Mouse (Mus musculus) heart, adult 2 months (tissue): Measurements from ENCODE around the gene Mrpl45. TPM values are rescaled to one million over a fixed set of nuclear protein-coding genes. Genes with fewer than 3 reads are reported as not detected.

Experiments used
- DNase-seq, 2 experiments: peaks; one replicate each; pipeline ENCODE4 v3.0.0; 2021
- H3K27ac ChIP-seq: fragments of 200-600 bp; 2 replicates; pipeline ENCODE4 v1.8.1; 2022
- H3K27me3 ChIP-seq: fragments of 200-500 bp; 2 replicates; pipeline ENCODE4 v1.6.1; 2012; ENCODE audit warnings: mild to moderate bottlenecking, low read length, inconsistent platforms, mixed read lengths; ENCODE audit not compliant: control insufficient read depth, insufficient read depth
- H3K36me3 ChIP-seq: fragments of 200-500 bp; 2 replicates; pipeline ENCODE4 v1.6.1; 2012; ENCODE audit warnings: low read length, inconsistent platforms; ENCODE audit not compliant: control insufficient read depth, insufficient read depth
- H3K4me1 ChIP-seq: fragments of 200-500 bp; 2 replicates; pipeline ENCODE4 v1.6.1; 2011; ENCODE audit warnings: low read length; ENCODE audit not compliant: control insufficient read depth, insufficient read depth
- H3K4me3 ChIP-seq: fragments of 200-600 bp; 2 replicates; pipeline ENCODE4 v1.8.1; 2022
- H3K79me2 ChIP-seq: fragments of 200-500 bp; replicated peaks from 2 replicates; pipeline ENCODE4 v1.6.1; 2012; ENCODE audit warnings: mild to moderate bottlenecking, inconsistent platforms, low read length, moderate library complexity, mixed read lengths; ENCODE audit not compliant: control insufficient read depth, insufficient read depth
- H3K9ac ChIP-seq: fragments of 200-500 bp; 2 replicates; pipeline ENCODE4 v1.6.1; 2012; ENCODE audit warnings: low read depth, mild to moderate bottlenecking, control low read depth, inconsistent platforms, low read length, mixed read lengths
- CTCF ChIP-seq: fragments of 200-600 bp; IDR thresholded peaks from 2 replicates; pipeline ENCODE4 v1.8.1; 2022; ENCODE audit warnings: antibody characterized with exemption, mild to moderate bottlenecking, moderate library complexity
- EP300 ChIP-seq: fragments of 200-500 bp; IDR thresholded peaks from 2 replicates; pipeline ENCODE4 v1.6.1; 2011; ENCODE audit warnings: low read depth, low read length, control low read depth; ENCODE audit not compliant: insufficient read depth
- POLR2A ChIP-seq: fragments of 200-500 bp; IDR thresholded peaks from 2 replicates; pipeline ENCODE4 v1.6.1; 2011; ENCODE audit warnings: mild to moderate bottlenecking, low read depth, low read length, control low read depth; ENCODE audit not compliant: insufficient read depth
- WGBS: fragments of 180-500 bp; shearing (Covaris S2); methylation state at CpG from one replicate; pipeline ENCODE4 v1.1.7; 2018; 5-methylcytosine and 5-hydroxymethylcytosine counted together
- intact Hi-C: fragments of 180-260 bp; cut with DNase I; formaldehyde crosslinking; loops from one replicate; pipeline ENCODE4 v1.15.1; 2025
- polyA plus RNA-seq: library from polyadenylated mRNA; depleted of rRNA; stranded (reverse); fragments of >200 nt; gene quantifications from 2 replicates; pipeline ENCODE4 v1.2.3, GENCODE M21; 2012
- total RNA-seq, 2 experiments: library from RNA; stranded (reverse); gene quantifications; 2 replicates each; pipeline ENCODE4 v1.2.3; 2021

The Mrpl45 gene
- total and polyA plus RNA-seq, 3 experiments, result 33.7 to 62.5 (median 48.9) TPM

DNA sequence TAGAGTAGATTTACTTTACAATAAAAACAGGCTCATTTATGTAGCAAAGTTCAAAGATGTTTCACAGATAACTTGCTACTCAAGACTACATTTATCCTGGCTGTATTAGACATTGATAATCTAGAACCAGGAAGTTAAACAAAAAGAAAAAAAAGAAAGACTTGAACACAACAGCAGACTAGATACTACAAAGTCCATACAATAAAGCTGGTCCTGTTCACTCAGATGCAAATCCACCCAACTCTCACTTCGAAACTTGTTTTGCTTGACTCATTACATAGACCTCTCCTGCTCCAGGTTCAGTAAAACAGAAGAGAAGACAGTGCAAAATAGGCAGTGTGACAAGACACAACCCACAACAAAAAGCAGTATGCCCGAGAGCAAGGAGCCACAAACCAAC is 40.2 kb upstream of the Mrpl45 start:
- WGBS, result 84% methylated on average over 2 of the region's 2 CpGs
- Histone ChIP-seq H3K9ac (no peak overlapping the region), H3K27me3 (no peaks in the 10 kb centered on the region), H3K27ac (no peak overlapping the region), H3K4me1 (peaks cover 5% of the 10 kb centered on the region), H3K36me3 (peaks cover 2% of the 10 kb centered on the region), H3K4me3 (no peak overlapping the region), H3K79me2 (peaks cover 11% of the 10 kb centered on the region)
- intact Hi-C loops, result loop anchor here (5.0 kb wide), 1 partner anchor 43 kb away; no protein-coding TSS in a partner anchor
- no peak for TF ChIP-seq EP300
- no peak for TF ChIP-seq CTCF
- no peak for DNase-seq

DNA sequence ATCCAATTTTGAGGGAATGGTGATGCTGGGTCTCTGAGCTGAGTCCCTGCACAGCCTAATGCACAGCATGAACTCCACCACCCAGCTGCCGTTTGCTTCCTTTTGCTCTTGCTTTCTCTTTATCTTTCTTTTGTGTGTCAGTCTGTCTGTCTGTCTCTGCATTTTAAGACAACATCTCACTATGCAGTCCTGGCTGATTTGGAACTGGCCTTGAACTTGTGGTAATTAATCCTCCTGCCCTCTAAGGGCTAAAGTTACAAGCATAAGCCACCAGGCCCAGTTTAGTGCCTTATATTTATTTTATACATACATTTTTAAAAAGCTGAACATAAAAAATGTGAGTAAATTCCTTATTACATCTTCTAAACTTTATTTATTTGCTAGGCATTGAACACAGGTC is 39.5 kb upstream of the Mrpl45 start:
- DNase-seq, result no peak
- 44% methylated on average over 1 of the region's 1 CpGs for WGBS
- TF ChIP-seq POLR2A, result no peak
- H3K79me2 ChIP-seq, result peaks cover 11% of the 10 kb centered on the region
- no peak overlapping the region for H3K4me3 ChIP-seq
- peaks cover 2% of the 10 kb centered on the region for H3K36me3 ChIP-seq
- intact Hi-C loops, result loop anchor here (5.0 kb wide), 1 partner anchor 44 kb away; no protein-coding TSS in a partner anchor
- peaks cover 7% of the 10 kb centered on the region for H3K4me1 ChIP-seq
- H3K27me3 ChIP-seq, result no peaks in the 10 kb centered on the region
- H3K27ac ChIP-seq, result no peak overlapping the region
- no peak overlapping the region for H3K9ac ChIP-seq

- H3K4me3 ChIP-seq, result no peak overlapping the region
- H3K27me3 ChIP-seq, result no peaks in the 10 kb centered on the region
- intact Hi-C loops, result loop anchor here (5.0 kb wide), 1 partner anchor 45 kb away; no protein-coding TSS in a partner anchor
- no peak overlapping the region for H3K9ac ChIP-seq
- peaks cover 7% of the 10 kb centered on the region for H3K4me1 ChIP-seq
- H3K79me2 ChIP-seq, result peaks cover 9% of the 10 kb centered on the region
- H3K36me3 ChIP-seq, result peaks cover 2% of the 10 kb centered on the region
- H3K27ac ChIP-seq, result no peak overlapping the region
- TF ChIP-seq CTCF (no peak), EP300 (no peak), POLR2A (no peak)
- WGBS, result 56% methylated on average over 5 of the region's 5 CpGs
- DNase-seq, result no peak
Measured at GRCm38 (mm10) chr11:97277166-97277565, 38.4 kb upstream of the Mrpl45 start.

DNA sequence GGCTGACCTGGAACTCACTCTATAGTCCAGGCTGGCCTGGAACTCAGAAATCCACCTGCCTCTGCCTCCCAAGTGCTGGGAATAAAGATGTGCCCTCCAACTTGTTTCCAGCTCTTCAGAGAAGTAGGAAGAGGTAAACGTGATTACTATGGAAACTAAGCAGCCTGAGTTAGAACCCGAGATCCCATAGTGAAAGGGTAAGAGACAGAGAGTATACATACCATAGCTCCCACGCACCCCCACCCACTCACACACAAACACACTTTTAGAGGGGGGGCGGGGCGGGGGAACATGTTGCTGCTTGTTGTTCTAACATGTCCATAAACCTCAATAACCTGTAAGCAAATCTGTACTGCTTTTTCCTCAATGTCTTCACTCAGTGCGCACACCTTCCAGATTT is 37.1 kb upstream of the Mrpl45 start:
- intact Hi-C loops, result loop anchor here (5.0 kb wide), 1 partner anchor 46 kb away; no protein-coding TSS in a partner anchor

GRCm38 (mm10) chr11:97279040-97279404 is 36.5 kb upstream of the Mrpl45 start:
- TF ChIP-seq CTCF (no peak), EP300 (no peak), POLR2A (no peak)
- WGBS, result 8% methylated on average over 11 of the region's 11 CpGs

More for the DNA sequence above, 37.1 kb upstream of the Mrpl45 start:
- Histone ChIP-seq H3K27ac (peak overlapping the region; percentile 87; the same call in 1 of the 2 replicates), H3K4me3 (no peak overlapping the region; the same call in 1 of the 2 replicates), H3K4me1 (peaks cover 7% of the 10 kb centered on the region), H3K79me2 (peaks cover 9% of the 10 kb centered on the region), H3K27me3 (no peaks in the 10 kb centered on the region), H3K9ac (no peak overlapping the region), H3K36me3 (peaks cover 2% of the 10 kb centered on the region)
- DNase-seq, result no peak
- WGBS, result 71% methylated on average over 6 of the region's 6 CpGs
- no peak for TF ChIP-seq POLR2A
- no peak for TF ChIP-seq CTCF
- TF ChIP-seq EP300, result no peak

DNA sequence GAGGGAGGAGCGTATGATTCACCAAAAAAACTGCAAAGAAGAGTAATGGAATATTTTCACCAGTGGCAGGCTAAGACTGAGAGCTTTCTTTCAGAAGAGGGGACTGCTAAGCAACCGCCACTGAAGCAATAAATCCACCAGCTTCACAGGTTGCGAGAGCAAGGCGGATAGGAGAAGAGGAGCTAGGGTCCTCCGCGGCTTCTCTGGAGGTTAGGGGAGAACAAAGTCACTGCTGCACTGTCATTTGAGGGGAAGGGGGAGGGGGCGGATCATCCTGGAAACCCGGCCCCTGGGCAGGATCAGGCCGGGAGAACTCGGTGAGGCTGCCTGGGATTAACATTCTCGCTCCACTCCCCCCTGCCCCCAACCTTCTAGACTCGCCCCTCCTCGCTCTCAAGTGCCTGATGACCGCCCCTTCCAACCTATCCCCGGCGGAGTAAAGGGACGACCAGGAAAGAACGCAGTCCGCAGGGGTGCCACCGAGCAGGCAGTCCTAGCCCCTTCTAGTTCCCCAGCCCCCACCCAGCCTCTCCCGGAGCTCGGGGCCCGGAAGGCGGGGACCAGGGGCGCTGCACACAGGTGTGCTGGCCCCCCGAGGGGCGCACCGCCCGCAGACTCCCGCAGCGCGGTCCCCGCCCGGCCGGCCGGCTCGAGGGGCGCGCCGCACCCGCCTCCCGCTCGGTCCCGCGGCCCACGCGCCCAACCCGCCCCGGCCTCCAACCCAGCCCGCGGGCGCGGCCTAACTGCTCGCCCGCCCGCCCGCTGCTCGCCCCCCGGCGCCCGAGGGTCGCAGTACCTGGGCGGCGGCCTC is 35.9 kb upstream of the Mrpl45 start:
- intact Hi-C loops, result loop anchor here (1.0 to 5.0 kb wide), 2 partner anchors 31 to 47 kb away; no protein-coding TSS in a partner anchor
- no peaks in the 10 kb centered on the region for H3K27me3 ChIP-seq
- H3K36me3 ChIP-seq, result peaks cover 2% of the 10 kb centered on the region
- H3K79me2 ChIP-seq, result peaks cover 8% of the 10 kb centered on the region
- DNase-seq, result peak; percentile 63 to 66
- peak overlapping the region; percentile 87 for H3K27ac ChIP-seq
- TF ChIP-seq POLR2A, result no peak; the same call in 1 of the 2 replicates
- TF ChIP-seq EP300, result no peak
- no peak for TF ChIP-seq CTCF
- WGBS, result 1% methylated on average over 56 of the region's 64 CpGs
- peaks cover 7% of the 10 kb centered on the region for H3K4me1 ChIP-seq
- peak overlapping the region; percentile 78 for H3K4me3 ChIP-seq
- H3K9ac ChIP-seq, result peak overlapping the region; percentile 100

More at GRCm38 (mm10) chr11:97279040-97279404, 36.5 kb upstream of the Mrpl45 start:
- Histone ChIP-seq H3K4me3 (peak overlapping the region; percentile 78), H3K27me3 (no peaks in the 10 kb centered on the region), H3K36me3 (peaks cover 2% of the 10 kb centered on the region), H3K4me1 (peaks cover 7% of the 10 kb centered on the region), H3K27ac (peak overlapping the region; percentile 87), H3K9ac (peak overlapping the region; percentile 100), H3K79me2 (peaks cover 9% of the 10 kb centered on the region)
- intact Hi-C loops, result loop anchor here (5.0 kb wide), 1 partner anchor 47 kb away; no protein-coding TSS in a partner anchor
- no peak for DNase-seq
